Mouse (Mus musculus): Measurements from ENCODE around the gene Wif1.

DNA sequence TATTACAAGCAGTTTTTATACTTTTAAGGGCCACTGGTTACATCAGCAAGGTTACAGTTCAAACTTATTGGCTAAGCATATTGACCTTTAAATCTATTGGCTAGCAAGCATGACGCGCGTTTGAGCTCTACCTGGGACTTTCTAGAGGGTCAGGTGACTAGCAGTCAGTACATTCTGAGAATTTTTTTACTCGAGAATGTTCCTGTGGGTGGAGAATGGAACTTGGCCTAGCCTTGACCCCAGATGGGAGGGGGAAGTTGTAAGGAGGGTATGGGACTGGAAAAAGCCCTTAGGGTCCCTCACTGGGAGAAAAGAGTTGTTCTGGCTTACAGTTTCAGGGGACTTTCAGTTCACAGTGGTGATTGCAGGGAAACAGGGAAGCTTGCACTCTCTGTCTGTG lies 22.3 kb upstream of the Wif1 start:
- no peak for TF ChIP-seq GATA1 (IDR thresholded peaks at IDR 0.05; ENCODE audit: borderline replicate concordance, low read length)
- TF ChIP-seq CTCF (IDR thresholded peaks at IDR 0.05; ENCODE audit: low read depth, low read length) = no peak
- TF ChIP-seq TAL1 (conservative IDR thresholded peaks at IDR 0.05; ENCODE audit: low read depth, low read length) = no peak
- TF ChIP-seq GATA2 (IDR thresholded peaks at IDR 0.05; ENCODE audit: borderline replicate concordance, low read depth, low read length) = no peak

Data from G1E (cell line).